Mouse (Mus musculus) kidney, embryonic 15.5 days (tissue): ENCODE results near the gene Neurog3. TPM values are rescaled to one million over a fixed set of nuclear protein-coding genes. Genes with fewer than 3 reads are reported as not detected.
A peak's percentile ranks its signal among the peaks of the same experiment; 100 is the strongest.

Source experiments
- ATAC-seq: fragments of 200-750 bp; cut with Nextera tagmentation; replicated peaks from 2 replicates; pipeline ENCODE4 v1.8.0; 2017; ENCODE audit warnings: moderate TSS enrichment; ENCODE audit not compliant: low FRiP score
- H3K27ac ChIP-seq: fragments of 300-500 bp; sonication (generic); 2 replicates; pipeline ENCODE4 v1.5.1; 2015; ENCODE audit warnings: mild to moderate bottlenecking, inconsistent platforms
- H3K27me3 ChIP-seq: fragments of 300-500 bp; sonication (generic); 2 replicates; pipeline ENCODE4 v1.6.1; 2015; ENCODE audit warnings: inconsistent platforms
- H3K36me3 ChIP-seq: fragments of 300-500 bp; sonication (generic); 2 replicates; pipeline ENCODE4 v1.6.1; 2015; ENCODE audit warnings: inconsistent platforms
- H3K4me1 ChIP-seq: fragments of 300-500 bp; sonication (generic); 2 replicates; pipeline ENCODE4 v1.6.1; 2015; ENCODE audit warnings: inconsistent platforms
- H3K4me2 ChIP-seq: fragments of 300-500 bp; sonication (generic); 2 replicates; pipeline ENCODE4 v1.6.1; 2015; ENCODE audit warnings: moderate library complexity, mild to moderate bottlenecking, inconsistent platforms
- H3K4me3 ChIP-seq: fragments of 300-500 bp; sonication (generic); replicated peaks from 2 replicates; pipeline ENCODE4 v1.5.1; 2015; ENCODE audit warnings: mild to moderate bottlenecking, inconsistent platforms
- H3K9ac ChIP-seq: fragments of 300-500 bp; sonication (generic); 2 replicates; pipeline ENCODE4 v1.6.1; 2015; ENCODE audit warnings: mild to moderate bottlenecking, inconsistent platforms
- H3K9me3 ChIP-seq: fragments of 300-500 bp; sonication (generic); replicated peaks from 2 replicates; pipeline ENCODE4 v1.6.1; 2016; ENCODE audit warnings: inconsistent platforms
- WGBS: fragments of 180-500 bp; shearing (Covaris S2); methylation state at CpG from one replicate; pipeline ENCODE4 v1.1.7; 2015; ENCODE audit warnings: mixed read lengths; 5-methylcytosine and 5-hydroxymethylcytosine counted together
- polyA plus RNA-seq: library from polyadenylated mRNA; unstranded; fragments of >200 nt; fragmentation: Nextera tagmentation; extraction: Ambion mirVana; gene quantifications from 2 replicates; pipeline ENCODE4 v1.2.1, GENCODE M21; 2015

Gene Neurog3
- polyA plus RNA-seq, 1 experiment from 2014 or later, result not detected

GRCm38 (mm10) chr10:62107048-62107447 lies 25.8 kb upstream of the Neurog3 start:
- peaks cover 16% of the 10 kb centered on the region for H3K4me1 ChIP-seq
- no peak for ATAC-seq
- H3K27me3 ChIP-seq, result peaks cover 79% of the 10 kb centered on the region
- WGBS, result 67% methylated on average over 9 of the region's 9 CpGs
- H3K36me3 ChIP-seq, result no peaks in the 10 kb centered on the region
- H3K4me3 ChIP-seq, result no peak overlapping the region
- H3K9ac ChIP-seq, result no peak overlapping the region
- H3K4me2 ChIP-seq, result no peak overlapping the region
- H3K27ac ChIP-seq, result no peak overlapping the region
- H3K9me3 ChIP-seq, result no peaks in the 10 kb centered on the region

- WGBS, result under 1% methylated on average over 56 of the region's 57 CpGs
- H3K27ac ChIP-seq, result no peak overlapping the region
- H3K4me2 ChIP-seq, result peak overlapping the region; percentile 98
- peak overlapping the region; percentile 68 for H3K4me3 ChIP-seq
- no peaks in the 10 kb centered on the region for H3K36me3 ChIP-seq
- no peaks in the 10 kb centered on the region for H3K9me3 ChIP-seq
- peaks cover 63% of the 10 kb centered on the region for H3K27me3 ChIP-seq
- peaks cover 16% of the 10 kb centered on the region for H3K4me1 ChIP-seq
- H3K9ac ChIP-seq, result peak overlapping the region; percentile 71
- peak; percentile 76 for ATAC-seq
These were observed 22.2 kb upstream of the Neurog3 start for GRCm38 (mm10) chr10:62110504-62111206.

GRCm38 (mm10) chr10:62111207-62111576 lies 21.7 kb upstream of the Neurog3 start:
- 38% methylated on average over 6 of the region's 6 CpGs for WGBS
- H3K4me3 ChIP-seq, result peak overlapping the region; percentile 68
- H3K9ac ChIP-seq, result peak overlapping the region; percentile 71
- no peaks in the 10 kb centered on the region for H3K36me3 ChIP-seq
- no peaks in the 10 kb centered on the region for H3K9me3 ChIP-seq
- H3K4me2 ChIP-seq, result peak overlapping the region; percentile 98
- H3K27me3 ChIP-seq, result peaks cover 67% of the 10 kb centered on the region
- no peak overlapping the region for H3K27ac ChIP-seq
- H3K4me1 ChIP-seq, result peaks cover 16% of the 10 kb centered on the region
- 0 out of 2 replicates have a peak, but pooled peaks have one; percentile 15 for ATAC-seq

GRCm38 (mm10) chr10:62113865-62114647 lies 18.8 kb upstream of the Neurog3 start:
- no peaks in the 10 kb centered on the region for H3K36me3 ChIP-seq
- no peak for ATAC-seq
- peaks cover 54% of the 10 kb centered on the region for H3K27me3 ChIP-seq
- no peak overlapping the region for H3K27ac ChIP-seq
- WGBS, result 56% methylated on average over 9 of the region's 9 CpGs
- H3K4me1 ChIP-seq, result peaks cover 11% of the 10 kb centered on the region; the same call in 1 of the 2 replicates
- H3K9me3 ChIP-seq, result no peaks in the 10 kb centered on the region
- no peak overlapping the region for H3K4me3 ChIP-seq
- no peak overlapping the region for H3K9ac ChIP-seq
- no peak overlapping the region for H3K4me2 ChIP-seq

GRCm38 (mm10) chr10:62127137-62127536 lies 5.8 kb upstream of the Neurog3 start:
- H3K27ac ChIP-seq, result no peak overlapping the region
- H3K4me3 ChIP-seq, result no peak overlapping the region
- ATAC-seq, result no peak
- H3K4me2 ChIP-seq, result no peak overlapping the region
- H3K36me3 ChIP-seq, result no peaks in the 10 kb centered on the region
- 44% methylated on average over 6 of the region's 6 CpGs for WGBS
- H3K9ac ChIP-seq, result no peak overlapping the region
- H3K9me3 ChIP-seq, result no peaks in the 10 kb centered on the region
- peaks cover 4% of the 10 kb centered on the region; the same call in 1 of the 2 replicates for H3K4me1 ChIP-seq
- H3K27me3 ChIP-seq, result peaks cover 76% of the 10 kb centered on the region

GRCm38 (mm10) chr10:62127711-62128231 lies 5.1 kb upstream of the Neurog3 start:
- WGBS, result 28% methylated on average over 21 of the region's 21 CpGs
- no peak overlapping the region for H3K9ac ChIP-seq
- no peaks in the 10 kb centered on the region for H3K9me3 ChIP-seq
- peaks cover 79% of the 10 kb centered on the region for H3K27me3 ChIP-seq
- no peak overlapping the region for H3K27ac ChIP-seq
- peaks cover 10% of the 10 kb centered on the region for H3K4me1 ChIP-seq
- no peak for ATAC-seq
- no peak overlapping the region for H3K4me3 ChIP-seq
- H3K4me2 ChIP-seq, result no peak overlapping the region
- no peaks in the 10 kb centered on the region for H3K36me3 ChIP-seq

GRCm38 (mm10) chr10:62128316-62128951 lies 4.5 kb upstream of the Neurog3 start:
- no peaks in the 10 kb centered on the region for H3K36me3 ChIP-seq
- ATAC-seq, result no peak
- H3K4me3 ChIP-seq, result no peak overlapping the region
- under 1% methylated on average over 31 of the region's 32 CpGs for WGBS
- H3K9me3 ChIP-seq, result no peaks in the 10 kb centered on the region
- H3K4me1 ChIP-seq, result peaks cover 17% of the 10 kb centered on the region
- peaks cover 86% of the 10 kb centered on the region for H3K27me3 ChIP-seq
- H3K4me2 ChIP-seq, result no peak overlapping the region
- no peak overlapping the region for H3K27ac ChIP-seq
- H3K9ac ChIP-seq, result no peak overlapping the region

GRCm38 (mm10) chr10:62135696-62136470 lies 3.0 kb downstream of the Neurog3 start:
- H3K9ac ChIP-seq, result no peak overlapping the region
- ATAC-seq, result no peak
- H3K4me1 ChIP-seq, result peaks cover 21% of the 10 kb centered on the region
- no peaks in the 10 kb centered on the region for H3K36me3 ChIP-seq
- H3K9me3 ChIP-seq, result no peaks in the 10 kb centered on the region
- H3K27ac ChIP-seq, result no peak overlapping the region
- no peak overlapping the region for H3K4me2 ChIP-seq
- peaks cover 94% of the 10 kb centered on the region for H3K27me3 ChIP-seq
- 3% methylated on average over 8 of the region's 8 CpGs for WGBS
- no peak overlapping the region for H3K4me3 ChIP-seq

- no peak for ATAC-seq
- 2% methylated on average over 4 of the region's 4 CpGs for WGBS
- peaks cover 91% of the 10 kb centered on the region for H3K27me3 ChIP-seq
These were observed 4.3 kb downstream of the Neurog3 start for GRCm38 (mm10) chr10:62137150-62137549.

GRCm38 (mm10) chr10:62138040-62138439 lies 5.2 kb downstream of the Neurog3 start:
- H3K36me3 ChIP-seq, result no peaks in the 10 kb centered on the region
- no peaks in the 10 kb centered on the region for H3K9me3 ChIP-seq
- 9% methylated on average over 3 of the region's 3 CpGs for WGBS
- H3K9ac ChIP-seq, result no peak overlapping the region
- H3K27ac ChIP-seq, result no peak overlapping the region
- no peak overlapping the region for H3K4me2 ChIP-seq
- no peak overlapping the region for H3K4me3 ChIP-seq
- ATAC-seq, result no peak
- peaks cover 82% of the 10 kb centered on the region for H3K27me3 ChIP-seq
- H3K4me1 ChIP-seq, result peaks cover 8% of the 10 kb centered on the region

More at GRCm38 (mm10) chr10:62137150-62137549, 4.3 kb downstream of the Neurog3 start:
- H3K36me3 ChIP-seq, result no peaks in the 10 kb centered on the region
- no peak overlapping the region for H3K27ac ChIP-seq
- peaks cover 17% of the 10 kb centered on the region for H3K4me1 ChIP-seq
- no peak overlapping the region for H3K4me3 ChIP-seq
- H3K9ac ChIP-seq, result no peak overlapping the region
- H3K4me2 ChIP-seq, result no peak overlapping the region
- no peaks in the 10 kb centered on the region for H3K9me3 ChIP-seq

- H3K9me3 ChIP-seq, result no peaks in the 10 kb centered on the region
- H3K4me3 ChIP-seq, result no peak within 1 kb of the TSS
- WGBS, result 57% methylated on average over 8 of the region's 8 CpGs
- H3K27ac ChIP-seq, result no peak within 1 kb of the TSS
- H3K4me2 ChIP-seq, result no peak within 1 kb of the TSS
- peaks cover 41% of the 10 kb centered on the region for H3K27me3 ChIP-seq
- H3K4me1 ChIP-seq, result no peaks in the 10 kb centered on the region
- H3K9ac ChIP-seq, result no peak within 1 kb of the TSS
- no peak for ATAC-seq
- H3K36me3 ChIP-seq, result no peaks in the 10 kb centered on the region
These were observed 10.9 kb downstream of the Neurog3 start, which contains the start of gene Fam241b for GRCm38 (mm10) chr10:62143820-62144219. TSS of gene Fam241b (minus strand) at chr10:62143920.
